Mouse (Mus musculus): Measurements from ENCODE around the gene Fat3. TPM values are rescaled to one million over a fixed set of nuclear protein-coding genes. Genes with fewer than 3 reads are reported as not detected.

Gene Fat3
- polyA plus RNA-seq, 1 experiment from 2014 or later, result 16.8 TPM

GRCm38 (mm10) chr9:16093047-16093668, 407.9 kb downstream of the Fat3 start:
- peaks cover 8% of the 10 kb centered on the region for H3K4me1 ChIP-seq (ENCODE audit: control insufficient read depth, insufficient read depth, low read length)
- no peaks in the 10 kb centered on the region for H3K9me3 ChIP-seq (ENCODE audit: control insufficient read depth, low read length)
- no peak for DNase-seq (ENCODE audit: low spot score)
- no peaks in the 10 kb centered on the region for H3K27me3 ChIP-seq (ENCODE audit: control insufficient read depth, insufficient read depth, low read length)
- H3K4me2 ChIP-seq (ENCODE audit: low read depth), result no peak overlapping the region
- no peak overlapping the region for H3K4me3 ChIP-seq (ENCODE audit: low read depth, low read length)
- no peak overlapping the region for H3K9ac ChIP-seq (ENCODE audit: low read length)
- no peak overlapping the region for H3K27ac ChIP-seq (ENCODE audit: low read depth, low read length)
- H3K36me3 ChIP-seq (ENCODE audit: control insufficient read depth, insufficient read depth, low read length), result no peaks in the 10 kb centered on the region
- 77% methylated on average over 8 of the region's 8 CpGs for WGBS
- ATAC-seq (ENCODE audit: insufficient read depth, low FRiP score, low TSS enrichment), result no peak

- Histone ChIP-seq H3K9ac (ENCODE audit: low read length) (no peak overlapping the region), H3K27ac (ENCODE audit: low read depth, low read length) (no peak overlapping the region), H3K36me3 (ENCODE audit: control insufficient read depth, insufficient read depth, low read length) (no peaks in the 10 kb centered on the region), H3K9me3 (ENCODE audit: control insufficient read depth, low read length) (no peaks in the 10 kb centered on the region), H3K27me3 (ENCODE audit: control insufficient read depth, insufficient read depth, low read length) (no peaks in the 10 kb centered on the region), H3K4me2 (ENCODE audit: low read depth) (no peak overlapping the region), H3K4me3 (ENCODE audit: low read depth, low read length) (no peak overlapping the region), H3K4me1 (ENCODE audit: control insufficient read depth, insufficient read depth, low read length) (peaks cover 8% of the 10 kb centered on the region)
- DNase-seq (ENCODE audit: low spot score) (peak; percentile 23), ATAC-seq (ENCODE audit: insufficient read depth, low FRiP score, low TSS enrichment) (no peak; the same call in 1 of the 2 replicates)
- WGBS, result 26% methylated on average over 5 of the region's 5 CpGs
These were observed 408.8 kb downstream of the Fat3 start for GRCm38 (mm10) chr9:16092051-16092967.

- ATAC-seq (ENCODE audit: insufficient read depth, low FRiP score, low TSS enrichment), result no peak
- 41% methylated on average over 2 of the region's 2 CpGs for WGBS
- H3K4me3 ChIP-seq (ENCODE audit: low read depth, low read length), result no peak overlapping the region
- H3K9me3 ChIP-seq (ENCODE audit: control insufficient read depth, low read length), result no peaks in the 10 kb centered on the region
- H3K27ac ChIP-seq (ENCODE audit: low read depth, low read length), result no peak overlapping the region
- H3K4me2 ChIP-seq (ENCODE audit: low read depth), result no peak overlapping the region
- no peaks in the 10 kb centered on the region for H3K27me3 ChIP-seq (ENCODE audit: control insufficient read depth, insufficient read depth, low read length)
- DNase-seq (ENCODE audit: low spot score), result no peak
- no peaks in the 10 kb centered on the region for H3K36me3 ChIP-seq (ENCODE audit: control insufficient read depth, insufficient read depth, low read length)
- H3K4me1 ChIP-seq (ENCODE audit: control insufficient read depth, insufficient read depth, low read length), result 0 out of 2 replicates have a peak, but pooled peaks cover 6% of the 10 kb centered on the region
- no peak overlapping the region for H3K9ac ChIP-seq (ENCODE audit: low read length)
These were observed 421.8 kb downstream of the Fat3 start for GRCm38 (mm10) chr9:16079292-16079691.

DNA sequence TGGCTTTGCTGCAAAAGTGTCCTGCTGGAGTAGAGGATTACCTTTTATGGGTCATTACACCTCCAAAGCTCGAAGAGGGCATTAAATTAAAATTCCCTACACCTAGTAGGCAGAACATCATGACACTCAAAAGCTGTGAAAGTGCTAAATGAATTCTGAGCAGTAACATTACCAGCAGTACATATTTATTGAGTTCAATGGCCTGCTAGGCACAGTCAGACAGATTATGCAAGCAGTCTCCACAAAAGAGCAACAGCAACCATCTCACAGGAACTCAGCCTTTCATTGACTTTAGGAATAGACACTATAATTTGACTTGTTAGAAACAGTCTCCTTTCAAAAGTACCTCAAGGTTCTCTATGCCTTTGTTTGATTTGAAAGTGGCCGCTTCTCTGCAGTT, 426.4 kb downstream of the Fat3 start:
- H3K36me3 ChIP-seq (ENCODE audit: control insufficient read depth, insufficient read depth, low read length), result no peaks in the 10 kb centered on the region
- H3K4me1 ChIP-seq (ENCODE audit: control insufficient read depth, insufficient read depth, low read length), result peaks cover 13% of the 10 kb centered on the region; the same call in 1 of the 2 replicates
- no peaks in the 10 kb centered on the region for H3K9me3 ChIP-seq (ENCODE audit: control insufficient read depth, low read length)
- no peak overlapping the region for H3K4me2 ChIP-seq (ENCODE audit: low read depth)
- 39% methylated on average over 2 of the region's 2 CpGs for WGBS
- no peak overlapping the region for H3K4me3 ChIP-seq (ENCODE audit: low read depth, low read length)
- H3K9ac ChIP-seq (ENCODE audit: low read length), result no peak overlapping the region
- H3K27me3 ChIP-seq (ENCODE audit: control insufficient read depth, insufficient read depth, low read length), result no peaks in the 10 kb centered on the region
- DNase-seq (ENCODE audit: low spot score), result no peak
- H3K27ac ChIP-seq (ENCODE audit: low read depth, low read length), result no peak overlapping the region
- peak; percentile 24; the same call in 1 of the 2 replicates for ATAC-seq (ENCODE audit: insufficient read depth, low FRiP score, low TSS enrichment)

- peaks cover 13% of the 10 kb centered on the region; the same call in 1 of the 2 replicates for H3K4me1 ChIP-seq (ENCODE audit: control insufficient read depth, insufficient read depth, low read length)
- H3K27me3 ChIP-seq (ENCODE audit: control insufficient read depth, insufficient read depth, low read length), result no peaks in the 10 kb centered on the region
- no peak for DNase-seq (ENCODE audit: low spot score)
- no peak overlapping the region for H3K27ac ChIP-seq (ENCODE audit: low read depth, low read length)
- H3K4me2 ChIP-seq (ENCODE audit: low read depth), result no peak overlapping the region
- no peaks in the 10 kb centered on the region for H3K9me3 ChIP-seq (ENCODE audit: control insufficient read depth, low read length)
- no peak overlapping the region for H3K4me3 ChIP-seq (ENCODE audit: low read depth, low read length)
- ATAC-seq (ENCODE audit: insufficient read depth, low FRiP score, low TSS enrichment), result no peak
- H3K9ac ChIP-seq (ENCODE audit: low read length), result no peak overlapping the region
- 60% methylated on average over 6 of the region's 6 CpGs for WGBS
- H3K36me3 ChIP-seq (ENCODE audit: control insufficient read depth, insufficient read depth, low read length), result no peaks in the 10 kb centered on the region
These were observed 427.0 kb downstream of the Fat3 start for GRCm38 (mm10) chr9:16074116-16074515.

GRCm38 (mm10) chr9:16063447-16063846, 437.6 kb downstream of the Fat3 start:
- Histone ChIP-seq H3K4me2 (ENCODE audit: low read depth) (no peak overlapping the region), H3K27me3 (ENCODE audit: control insufficient read depth, insufficient read depth, low read length) (no peaks in the 10 kb centered on the region), H3K9ac (ENCODE audit: low read length) (no peak overlapping the region), H3K27ac (ENCODE audit: low read depth, low read length) (no peak overlapping the region), H3K4me1 (ENCODE audit: control insufficient read depth, insufficient read depth, low read length) (no peaks in the 10 kb centered on the region), H3K4me3 (ENCODE audit: low read depth, low read length) (no peak overlapping the region), H3K9me3 (ENCODE audit: control insufficient read depth, low read length) (no peaks in the 10 kb centered on the region), H3K36me3 (ENCODE audit: control insufficient read depth, insufficient read depth, low read length) (no peaks in the 10 kb centered on the region)
- ATAC-seq (ENCODE audit: insufficient read depth, low FRiP score, low TSS enrichment) (no peak), DNase-seq (ENCODE audit: low spot score) (no peak)
- 72% methylated on average over 4 of the region's 4 CpGs for WGBS

- ATAC-seq (ENCODE audit: insufficient read depth, low FRiP score, low TSS enrichment) (no peak), DNase-seq (ENCODE audit: low spot score) (no peak)
- Histone ChIP-seq H3K4me1 (ENCODE audit: control insufficient read depth, insufficient read depth, low read length) (no peaks in the 10 kb centered on the region), H3K9me3 (ENCODE audit: control insufficient read depth, low read length) (no peaks in the 10 kb centered on the region), H3K36me3 (ENCODE audit: control insufficient read depth, insufficient read depth, low read length) (no peaks in the 10 kb centered on the region), H3K9ac (ENCODE audit: low read length) (no peak overlapping the region), H3K4me2 (ENCODE audit: low read depth) (no peak overlapping the region), H3K27me3 (ENCODE audit: control insufficient read depth, insufficient read depth, low read length) (no peaks in the 10 kb centered on the region), H3K4me3 (ENCODE audit: low read depth, low read length) (no peak overlapping the region), H3K27ac (ENCODE audit: low read depth, low read length) (no peak overlapping the region)
These were observed 438.6 kb downstream of the Fat3 start for GRCm38 (mm10) chr9:16062472-16062871.

GRCm38 (mm10) chr9:16046686-16047085, 454.4 kb downstream of the Fat3 start:
- Histone ChIP-seq H3K4me3 (ENCODE audit: low read depth, low read length) (no peak overlapping the region), H3K27ac (ENCODE audit: low read depth, low read length) (no peak overlapping the region), H3K9me3 (ENCODE audit: control insufficient read depth, low read length) (no peaks in the 10 kb centered on the region), H3K36me3 (ENCODE audit: control insufficient read depth, insufficient read depth, low read length) (no peaks in the 10 kb centered on the region), H3K4me1 (ENCODE audit: control insufficient read depth, insufficient read depth, low read length) (no peaks in the 10 kb centered on the region), H3K27me3 (ENCODE audit: control insufficient read depth, insufficient read depth, low read length) (no peaks in the 10 kb centered on the region), H3K9ac (ENCODE audit: low read length) (no peak overlapping the region), H3K4me2 (ENCODE audit: low read depth) (no peak overlapping the region)
- no peak for ATAC-seq (ENCODE audit: insufficient read depth, low FRiP score, low TSS enrichment)
- 91% methylated on average over 2 of the region's 2 CpGs for WGBS
- DNase-seq (ENCODE audit: low spot score), result no peak

DNA sequence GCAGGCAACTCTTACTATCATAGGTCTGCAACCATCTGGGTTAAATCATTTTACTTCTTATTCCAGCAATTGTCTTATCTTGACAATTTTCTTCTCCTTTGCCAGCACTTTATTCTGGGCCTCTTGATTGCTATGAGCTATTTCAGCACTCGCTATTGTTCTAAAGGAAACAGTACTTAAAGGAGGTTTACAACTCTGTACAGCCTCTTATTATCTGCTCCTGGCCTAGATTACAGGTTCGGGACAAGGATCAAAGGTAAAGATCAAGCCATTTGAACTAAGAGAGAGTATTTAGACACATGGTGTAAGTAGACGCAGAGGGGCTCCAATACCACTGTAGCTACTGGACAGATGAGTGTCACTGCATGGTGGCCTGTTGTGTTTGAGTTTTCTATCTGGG, 463.7 kb downstream of the Fat3 start:
- Histone ChIP-seq H3K9ac (ENCODE audit: low read length) (no peak overlapping the region), H3K4me1 (ENCODE audit: control insufficient read depth, insufficient read depth, low read length) (no peaks in the 10 kb centered on the region), H3K9me3 (ENCODE audit: control insufficient read depth, low read length) (no peaks in the 10 kb centered on the region), H3K36me3 (ENCODE audit: control insufficient read depth, insufficient read depth, low read length) (no peaks in the 10 kb centered on the region), H3K4me3 (ENCODE audit: low read depth, low read length) (no peak overlapping the region), H3K27me3 (ENCODE audit: control insufficient read depth, insufficient read depth, low read length) (no peaks in the 10 kb centered on the region), H3K4me2 (ENCODE audit: low read depth) (no peak overlapping the region), H3K27ac (ENCODE audit: low read depth, low read length) (no peak overlapping the region)
- DNase-seq (ENCODE audit: low spot score) (no peak), ATAC-seq (ENCODE audit: insufficient read depth, low FRiP score, low TSS enrichment) (no peak)
- 39% methylated on average over 3 of the region's 3 CpGs for WGBS

Data from neural tube, embryonic 11.5 days (tissue).